Mouse (Mus musculus): ENCODE results near the gene Nkain2. TPM values are rescaled to one million over a fixed set of nuclear protein-coding genes. Genes with fewer than 3 reads are reported as not detected.

Gene Nkain2
- polyA plus RNA-seq, 1 experiment from 2014 or later: 0.11 TPM

DNA sequence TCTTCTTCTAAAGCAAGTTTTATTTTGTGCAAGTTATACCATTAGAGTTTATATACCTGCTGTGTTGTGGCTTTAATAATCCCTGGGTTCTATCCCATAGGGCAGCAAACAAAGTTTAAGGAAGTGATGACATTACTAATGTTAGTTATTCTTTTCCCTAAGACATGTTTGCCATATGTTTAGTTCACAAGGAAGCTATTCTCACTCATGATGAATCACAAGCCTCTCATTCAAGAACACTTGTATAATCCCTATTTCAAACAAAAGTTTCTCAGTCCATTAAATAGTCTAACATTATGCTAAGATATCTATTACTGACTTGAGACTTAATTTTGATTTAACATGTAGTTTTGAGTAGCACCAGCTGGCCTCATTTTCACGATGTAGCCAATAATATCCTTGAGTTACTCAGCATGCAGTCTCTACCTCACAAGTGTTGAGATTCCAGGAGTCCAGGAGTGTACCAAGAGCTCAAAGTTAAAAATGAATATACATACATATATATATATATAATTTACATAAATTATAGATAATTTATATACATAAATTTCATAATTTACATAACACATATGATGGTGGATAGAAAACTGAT is 395.6 kb downstream of the Nkain2 start:
- Histone ChIP-seq H3K4me2 (ENCODE audit: low read depth, low read length) (no peak overlapping the region), H3K9me3 (ENCODE audit: low read length) (no peaks in the 10 kb centered on the region), H3K36me3 (replicated peaks; ENCODE audit: insufficient read depth, low read length) (no peaks in the 10 kb centered on the region), H3K27ac (ENCODE audit: low read depth) (no peak overlapping the region), H3K4me3 (ENCODE audit: low read depth, low read length) (no peak overlapping the region), H3K27me3 (ENCODE audit: insufficient read depth, low read length) (no peaks in the 10 kb centered on the region), H3K9ac (replicated peaks) (no peak overlapping the region), H3K4me1 (ENCODE audit: insufficient read depth) (no peaks in the 10 kb centered on the region)
- DNase-seq: no peak
- TF ChIP-seq EP300 (IDR thresholded peaks at IDR 0.05; ENCODE audit: low read depth) (no peak), CTCF (IDR thresholded peaks at IDR 0.05; ENCODE audit: low read depth) (no peak)
- no peak for ATAC-seq
- 78% methylated on average over 1 of the region's 1 CpGs for WGBS (ENCODE audit: insufficient replicate concordance)

DNA sequence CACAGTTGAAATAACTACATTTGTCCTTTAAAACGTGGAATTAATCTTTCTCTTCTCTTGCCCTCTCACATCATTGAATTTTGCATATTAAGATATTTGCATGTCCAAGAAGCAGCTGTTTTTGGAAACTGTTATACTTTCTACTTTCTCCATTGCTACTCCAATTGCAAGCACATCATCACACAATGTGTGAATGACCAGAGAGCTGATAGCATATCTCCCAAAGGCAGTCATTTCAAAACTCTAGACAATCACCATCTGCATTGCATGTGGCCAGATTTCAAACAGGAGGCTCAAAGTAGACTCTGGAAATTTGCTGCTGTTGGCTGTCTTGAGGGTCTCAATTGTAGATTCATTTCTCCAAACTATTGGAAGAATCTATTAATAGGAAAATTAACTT is 396.7 kb downstream of the Nkain2 start:
- ATAC-seq: no peak
- no peak for DNase-seq
- no peaks in the 10 kb centered on the region for H3K9me3 ChIP-seq (ENCODE audit: low read length)
- 44% methylated on average over 1 of the region's 1 CpGs for WGBS (ENCODE audit: insufficient replicate concordance)
- H3K36me3 ChIP-seq (replicated peaks; ENCODE audit: insufficient read depth, low read length): no peaks in the 10 kb centered on the region
- no peak overlapping the region for H3K4me2 ChIP-seq (ENCODE audit: low read depth, low read length)
- no peak overlapping the region for H3K9ac ChIP-seq (replicated peaks)
- TF ChIP-seq CTCF (IDR thresholded peaks at IDR 0.05; ENCODE audit: low read depth) (no peak), EP300 (IDR thresholded peaks at IDR 0.05; ENCODE audit: low read depth) (no peak)
- no peaks in the 10 kb centered on the region for H3K4me1 ChIP-seq (ENCODE audit: insufficient read depth)
- H3K27me3 ChIP-seq (ENCODE audit: insufficient read depth, low read length): no peaks in the 10 kb centered on the region
- H3K27ac ChIP-seq (ENCODE audit: low read depth): no peak overlapping the region
- H3K4me3 ChIP-seq (ENCODE audit: low read depth, low read length): no peak overlapping the region

DNA sequence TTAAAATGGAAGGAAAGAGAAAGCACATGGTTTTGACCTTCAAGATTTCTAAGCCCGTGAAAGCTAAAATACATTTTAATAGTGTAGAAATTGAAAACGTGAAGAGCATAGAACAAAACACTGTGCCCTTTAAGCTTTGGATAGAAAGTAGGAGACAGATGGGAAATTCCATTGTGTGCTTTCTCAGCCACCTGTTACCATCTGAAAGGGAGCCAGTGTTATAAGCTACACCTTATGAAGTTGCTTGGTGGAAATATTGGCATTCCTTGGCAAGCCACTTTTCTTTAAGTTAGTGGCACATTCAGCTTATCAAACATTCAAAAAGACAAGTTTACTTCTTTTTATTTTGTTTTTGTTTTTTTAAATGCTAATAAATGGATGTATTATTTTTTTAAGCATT is 427.5 kb downstream of the Nkain2 start:
- H3K27ac ChIP-seq (ENCODE audit: low read depth): no peak overlapping the region
- H3K27me3 ChIP-seq (ENCODE audit: insufficient read depth, low read length): no peaks in the 10 kb centered on the region
- H3K9ac ChIP-seq (replicated peaks): no peak overlapping the region
- TF ChIP-seq CTCF (IDR thresholded peaks at IDR 0.05; ENCODE audit: low read depth): no peak
- TF ChIP-seq EP300 (IDR thresholded peaks at IDR 0.05; ENCODE audit: low read depth): no peak
- no peak for DNase-seq
- no peaks in the 10 kb centered on the region for H3K9me3 ChIP-seq (ENCODE audit: low read length)
- no peak overlapping the region for H3K4me3 ChIP-seq (ENCODE audit: low read depth, low read length)
- no peak for ATAC-seq
- H3K4me1 ChIP-seq (ENCODE audit: insufficient read depth): no peaks in the 10 kb centered on the region
- no peaks in the 10 kb centered on the region for H3K36me3 ChIP-seq (replicated peaks; ENCODE audit: insufficient read depth, low read length)
- no peak overlapping the region for H3K4me2 ChIP-seq (ENCODE audit: low read depth, low read length)
- 67% methylated on average over 2 of the region's 2 CpGs for WGBS (ENCODE audit: insufficient replicate concordance)

DNA sequence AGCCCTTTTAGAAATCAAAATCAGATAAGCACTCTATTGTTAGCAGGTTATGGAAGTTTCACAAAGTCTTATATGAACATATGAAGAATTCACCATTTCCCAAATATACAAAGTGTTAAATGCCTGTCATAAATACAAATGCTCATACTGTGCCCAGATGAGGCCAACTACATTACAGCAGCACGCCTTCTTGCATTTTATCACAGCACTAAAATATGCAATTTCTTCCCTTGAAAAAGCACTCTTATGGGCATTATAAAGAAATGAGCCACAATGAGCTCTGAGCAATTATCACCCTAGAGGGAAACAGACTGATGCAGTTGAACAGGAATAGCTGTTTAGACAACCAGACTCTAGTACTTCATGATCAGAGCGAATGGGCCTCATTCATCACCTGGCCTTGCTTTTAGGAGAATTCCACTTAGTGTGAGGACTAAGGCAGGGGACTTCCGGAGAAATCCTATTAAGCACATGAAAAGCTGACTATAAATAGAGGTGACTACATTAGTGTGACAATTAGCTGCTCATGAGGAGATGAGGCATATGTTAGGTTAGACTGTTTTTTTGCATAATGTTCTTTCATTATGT is 450.2 kb downstream of the Nkain2 start:
- WGBS (ENCODE audit: insufficient replicate concordance): 71% methylated on average over 3 of the region's 3 CpGs
- no peaks in the 10 kb centered on the region for H3K4me1 ChIP-seq (ENCODE audit: insufficient read depth)
- H3K27ac ChIP-seq (ENCODE audit: low read depth): no peak overlapping the region
- no peaks in the 10 kb centered on the region for H3K27me3 ChIP-seq (ENCODE audit: insufficient read depth, low read length)
- DNase-seq: no peak
- H3K36me3 ChIP-seq (replicated peaks; ENCODE audit: insufficient read depth, low read length): no peaks in the 10 kb centered on the region
- H3K4me3 ChIP-seq (ENCODE audit: low read depth, low read length): no peak overlapping the region
- H3K4me2 ChIP-seq (ENCODE audit: low read depth, low read length): no peak overlapping the region
- TF ChIP-seq CTCF (IDR thresholded peaks at IDR 0.05; ENCODE audit: low read depth) (no peak), EP300 (IDR thresholded peaks at IDR 0.05; ENCODE audit: low read depth) (no peak)
- H3K9me3 ChIP-seq (ENCODE audit: low read length): no peaks in the 10 kb centered on the region
- no peak for ATAC-seq
- H3K9ac ChIP-seq (replicated peaks): no peak overlapping the region

DNA sequence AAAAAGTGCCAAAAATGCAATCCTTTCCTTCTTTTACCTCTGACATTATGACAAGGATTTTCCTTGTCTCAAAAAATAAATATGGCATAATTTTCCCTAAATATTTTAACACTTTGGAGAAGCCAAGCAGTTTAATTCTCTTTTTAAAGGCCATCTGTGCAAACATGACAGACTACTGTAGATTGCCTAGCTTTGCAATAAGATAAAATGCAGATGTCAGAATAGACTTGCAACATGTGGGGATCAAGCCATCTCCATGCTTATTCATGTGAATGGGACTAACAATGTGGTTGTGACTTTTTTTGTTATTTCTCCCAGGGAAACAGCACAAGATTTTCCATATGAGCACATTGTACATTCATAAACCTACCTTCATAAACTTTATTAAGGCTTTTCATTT is 476.0 kb downstream of the Nkain2 start:
- ATAC-seq (no peak), DNase-seq (no peak)
- Histone ChIP-seq H3K4me3 (ENCODE audit: low read depth, low read length) (no peak overlapping the region), H3K9me3 (ENCODE audit: low read length) (no peaks in the 10 kb centered on the region), H3K27ac (ENCODE audit: low read depth) (no peak overlapping the region), H3K4me1 (ENCODE audit: insufficient read depth) (no peaks in the 10 kb centered on the region), H3K9ac (replicated peaks) (no peak overlapping the region), H3K27me3 (ENCODE audit: insufficient read depth, low read length) (no peaks in the 10 kb centered on the region), H3K36me3 (replicated peaks; ENCODE audit: insufficient read depth, low read length) (no peaks in the 10 kb centered on the region), H3K4me2 (ENCODE audit: low read depth, low read length) (no peak overlapping the region)
- TF ChIP-seq EP300 (IDR thresholded peaks at IDR 0.05; ENCODE audit: low read depth) (no peak), CTCF (IDR thresholded peaks at IDR 0.05; ENCODE audit: low read depth) (no peak)

DNA sequence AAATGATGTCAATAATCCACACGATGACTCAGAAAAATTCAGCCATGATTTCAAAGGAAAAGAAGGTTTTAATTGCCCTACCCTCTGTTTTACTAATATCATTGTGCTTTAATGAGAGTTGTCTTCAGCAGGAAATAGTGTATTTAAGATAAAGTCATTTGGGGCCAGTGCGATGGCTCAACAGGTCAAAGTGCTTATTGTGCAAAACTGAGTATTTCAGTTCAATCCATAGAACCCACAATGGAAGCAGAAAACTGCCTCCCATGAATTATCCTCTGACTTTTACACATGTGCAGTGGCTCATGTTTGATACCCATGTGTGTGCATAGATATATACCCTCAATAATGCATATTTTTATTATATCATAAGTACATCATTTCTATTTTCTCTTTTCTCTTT is 478.9 kb downstream of the Nkain2 start:
- no peak overlapping the region for H3K4me2 ChIP-seq (ENCODE audit: low read depth, low read length)
- no peak overlapping the region for H3K9ac ChIP-seq (replicated peaks)
- H3K4me1 ChIP-seq (ENCODE audit: insufficient read depth): no peaks in the 10 kb centered on the region
- no peak for TF ChIP-seq CTCF (IDR thresholded peaks at IDR 0.05; ENCODE audit: low read depth)
- no peak for TF ChIP-seq EP300 (IDR thresholded peaks at IDR 0.05; ENCODE audit: low read depth)
- H3K9me3 ChIP-seq (ENCODE audit: low read length): no peaks in the 10 kb centered on the region
- H3K36me3 ChIP-seq (replicated peaks; ENCODE audit: insufficient read depth, low read length): no peaks in the 10 kb centered on the region
- 64% methylated on average over 2 of the region's 2 CpGs for WGBS (ENCODE audit: insufficient replicate concordance)
- H3K27ac ChIP-seq (ENCODE audit: low read depth): no peak overlapping the region
- H3K27me3 ChIP-seq (ENCODE audit: insufficient read depth, low read length): no peaks in the 10 kb centered on the region
- no peak overlapping the region for H3K4me3 ChIP-seq (ENCODE audit: low read depth, low read length)
- ATAC-seq: no peak
- DNase-seq: peak; percentile 13

Measured in liver, postnatal 0 days (tissue).